Mouse (Mus musculus): ENCODE measurements around the gene Tbl1xr1. TPM values are rescaled to one million over a fixed set of nuclear protein-coding genes. Genes with fewer than 3 reads are reported as not detected.

Tbl1xr1 gene
- total RNA-seq, 2 experiments from 2014 or later, result 143 to 150 TPM

GRCm38 (mm10) chr3:22194185-22194856, 117.9 kb downstream of the Tbl1xr1 start:
- no peak for DNase-seq (ENCODE audit: low spot score in 2 of 2)

GRCm38 (mm10) chr3:22198802-22199201, 122.3 kb downstream of the Tbl1xr1 start:
- no peak for DNase-seq (ENCODE audit: low spot score in 2 of 2)

GRCm38 (mm10) chr3:22204186-22204585, 127.7 kb downstream of the Tbl1xr1 start:
- DNase-seq (ENCODE audit: low spot score in 2 of 2), result no peak

GRCm38 (mm10) chr3:22221557-22221956, 145.1 kb downstream of the Tbl1xr1 start:
- no peak for DNase-seq (ENCODE audit: low spot score in 2 of 2)

GRCm38 (mm10) chr3:22222351-22222750, 145.9 kb downstream of the Tbl1xr1 start:
- DNase-seq (ENCODE audit: low spot score in 2 of 2), result no peak

- no peak for DNase-seq (ENCODE audit: low spot score in 2 of 2)
Observed at GRCm38 (mm10) chr3:22223023-22223422, 146.6 kb downstream of the Tbl1xr1 start.

- DNase-seq (ENCODE audit: low spot score in 2 of 2), result no peak
Observed at GRCm38 (mm10) chr3:22228052-22228451, 151.6 kb downstream of the Tbl1xr1 start.

GRCm38 (mm10) chr3:22230635-22231034, 154.2 kb downstream of the Tbl1xr1 start:
- DNase-seq (ENCODE audit: low spot score in 2 of 2), result no peak

- no peak for DNase-seq (ENCODE audit: low spot score in 2 of 2)
Observed at GRCm38 (mm10) chr3:22238106-22238900, 161.9 kb downstream of the Tbl1xr1 start.
